Mouse (Mus musculus): ENCODE data around the gene Faap24.

Faap24 gene

DNA sequence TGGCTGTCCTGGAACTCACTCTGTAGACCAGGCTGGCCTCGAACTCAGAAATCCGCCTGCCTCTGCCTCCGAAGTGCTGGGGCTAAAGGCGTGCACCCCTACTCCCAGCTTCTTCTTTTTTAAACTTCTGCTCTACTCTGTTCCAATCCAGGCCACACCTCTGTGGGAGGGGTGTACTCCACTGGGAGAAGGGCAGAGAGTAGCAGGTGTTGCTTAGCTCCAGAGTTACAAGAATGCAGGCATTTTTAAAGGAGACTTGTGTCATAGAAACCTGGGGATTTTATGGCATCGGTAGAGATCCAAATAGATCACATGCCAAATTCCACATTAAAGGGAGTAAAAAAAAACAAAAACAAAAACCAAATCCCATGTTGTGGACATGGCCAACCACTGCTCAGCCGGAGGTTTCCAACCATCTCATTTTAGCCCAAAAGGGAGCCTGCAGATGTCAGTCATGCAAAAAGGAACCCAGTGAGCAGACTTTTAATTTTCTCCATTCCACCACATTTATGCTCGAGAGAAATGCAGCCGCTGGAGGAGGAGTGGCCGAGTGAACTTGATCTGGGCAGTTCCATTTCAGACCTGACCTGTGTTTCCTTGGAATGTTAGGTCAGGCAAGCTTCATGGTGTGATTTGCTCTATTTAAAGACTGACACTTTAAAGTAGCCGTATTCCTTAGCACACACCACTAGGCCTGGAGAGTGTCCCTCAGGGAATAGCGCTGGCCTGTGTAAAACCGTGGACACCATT is 31.3 kb downstream of the Faap24 start:
- DNase-seq (ENCODE audit: low spot score in 2 of 2), result no peak

- no peak for DNase-seq (ENCODE audit: low spot score in 2 of 2)
Observed at GRCm38 (mm10) chr7:35362868-35363267, 33.8 kb downstream of the Faap24 start.

DNA sequence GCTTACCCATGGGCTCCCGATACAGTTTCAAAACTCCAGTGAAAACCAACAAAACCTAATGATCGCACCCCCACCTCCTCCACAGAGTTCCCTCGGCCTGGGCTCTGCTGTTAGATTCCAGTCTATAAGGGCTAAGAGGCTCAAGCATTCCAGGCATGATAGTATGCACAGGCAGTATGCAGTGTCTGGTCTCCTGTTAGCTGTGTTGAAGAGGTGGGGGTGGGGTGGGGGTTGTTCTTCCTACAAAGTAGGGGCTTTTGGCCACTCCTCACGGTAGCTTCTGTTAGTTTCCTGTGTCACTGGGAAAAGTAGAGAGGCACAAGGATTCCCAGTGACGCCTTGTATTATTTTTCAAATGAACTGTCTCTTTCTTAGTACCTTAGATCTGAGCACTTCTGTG is 34.4 kb downstream of the Faap24 start:
- DNase-seq (ENCODE audit: low spot score in 2 of 2), result no peak

- no peak for DNase-seq (ENCODE audit: low spot score in 2 of 2)
Observed at GRCm38 (mm10) chr7:35357621-35358020, 39.0 kb downstream of the Faap24 start.

- no peak for DNase-seq (ENCODE audit: low spot score in 2 of 2)
Observed at GRCm38 (mm10) chr7:35355303-35355872, 41.2 kb downstream of the Faap24 start.

- DNase-seq (ENCODE audit: low spot score in 2 of 2), result no peak
Observed at GRCm38 (mm10) chr7:35353306-35353705, 43.3 kb downstream of the Faap24 start.

DNA sequence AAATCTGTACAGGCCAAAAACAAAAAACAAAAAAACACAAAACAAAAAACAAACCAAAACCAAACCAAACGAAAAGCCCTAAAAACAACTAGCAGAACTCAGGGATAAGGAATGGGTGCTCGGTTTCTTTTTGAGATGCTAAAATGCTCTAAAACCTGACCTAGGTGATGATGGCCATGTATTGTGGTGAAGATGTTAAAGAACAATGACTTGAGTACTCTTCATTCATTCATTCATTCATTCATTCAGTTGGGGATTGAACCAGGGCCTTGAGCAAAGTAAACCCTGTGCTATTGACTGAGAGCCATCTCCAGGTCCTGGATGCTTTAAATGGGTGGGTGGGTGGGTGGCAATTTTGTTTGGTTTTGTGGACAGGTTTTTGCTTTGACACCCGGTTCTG is 45.5 kb downstream of the Faap24 start:
- no peak for DNase-seq (ENCODE audit: low spot score in 2 of 2)

- no peak for DNase-seq (ENCODE audit: low spot score in 2 of 2)
Observed at GRCm38 (mm10) chr7:35349886-35350684, 46.6 kb downstream of the Faap24 start.

GRCm38 (mm10) chr7:35349022-35349421 is 47.6 kb downstream of the Faap24 start:
- no peak for DNase-seq (ENCODE audit: low spot score in 2 of 2)

- DNase-seq (ENCODE audit: low spot score in 2 of 2), result no peak
Observed at GRCm38 (mm10) chr7:35347918-35348700, 48.5 kb downstream of the Faap24 start.

GRCm38 (mm10) chr7:35344785-35345330 is 51.8 kb downstream of the Faap24 start:
- no peak for DNase-seq (ENCODE audit: low spot score in 2 of 2)

GRCm38 (mm10) chr7:35342498-35342897 is 54.1 kb downstream of the Faap24 start:
- no peak for DNase-seq (ENCODE audit: low spot score in 2 of 2)

All from left cerebral cortex, adult 9 months (tissue).